Mouse (Mus musculus): ENCODE data around the gene Wars2. TPM values are rescaled to one million over a fixed set of nuclear protein-coding genes. Genes with fewer than 3 reads are reported as not detected.

Gene Wars2
- polyA plus RNA-seq, 1 experiment from 2014 or later, result 2.9 TPM

GRCm38 (mm10) chr3:99239301-99240045, 98.6 kb downstream of the Wars2 start:
- Histone ChIP-seq H3K27ac (no peak overlapping the region), H3K4me1 (replicated peaks) (no peaks in the 10 kb centered on the region), H3K36me3 (no peaks in the 10 kb centered on the region), H3K4me2 (no peak overlapping the region), H3K27me3 (peaks cover 98% of the 10 kb centered on the region), H3K4me3 (replicated peaks) (no peak overlapping the region), H3K9ac (no peak overlapping the region), H3K9me3 (replicated peaks) (no peaks in the 10 kb centered on the region)
- ATAC-seq (ENCODE audit: low read depth) (no peak), DNase-seq (no peak)
- WGBS (ENCODE audit: insufficient replicate concordance), result 2% methylated on average over 20 of the region's 20 CpGs

GRCm38 (mm10) chr3:99240213-99240720, 99.4 kb downstream of the Wars2 start, which contains the start of gene Tbx15:
TSS of gene Tbx15 (plus strand) at chr3:99240381.
- H3K36me3 ChIP-seq, result no peaks in the 10 kb centered on the region
- H3K9me3 ChIP-seq (replicated peaks), result no peaks in the 10 kb centered on the region
- no peak for ATAC-seq (ENCODE audit: low read depth)
- H3K4me1 ChIP-seq (replicated peaks), result no peaks in the 10 kb centered on the region
- 3% methylated on average over 20 of the region's 20 CpGs for WGBS (ENCODE audit: insufficient replicate concordance)
- H3K4me3 ChIP-seq (replicated peaks), result no peak within 1 kb of the TSS; the same call in 1 of the 2 replicates
- H3K27me3 ChIP-seq, result peaks cover 98% of the 10 kb centered on the region
- no peak within 1 kb of the TSS for H3K9ac ChIP-seq
- no peak within 1 kb of the TSS for H3K27ac ChIP-seq
- DNase-seq, result no peak
- no peak within 1 kb of the TSS for H3K4me2 ChIP-seq

GRCm38 (mm10) chr3:99240811-99241738, 100.2 kb downstream of the Wars2 start:
- no peak for DNase-seq
- no peak overlapping the region for H3K4me2 ChIP-seq

GRCm38 (mm10) chr3:99242481-99242880, 101.6 kb downstream of the Wars2 start:
- DNase-seq (no peak), ATAC-seq (ENCODE audit: low read depth) (no peak)
- Histone ChIP-seq H3K4me3 (replicated peaks) (no peak overlapping the region), H3K9me3 (replicated peaks) (no peaks in the 10 kb centered on the region), H3K27me3 (peaks cover 99% of the 10 kb centered on the region), H3K9ac (no peak overlapping the region), H3K4me1 (replicated peaks) (no peaks in the 10 kb centered on the region), H3K4me2 (no peak overlapping the region), H3K36me3 (no peaks in the 10 kb centered on the region), H3K27ac (no peak overlapping the region)
- WGBS (ENCODE audit: insufficient replicate concordance), result 14% methylated on average over 8 of the region's 8 CpGs

More at GRCm38 (mm10) chr3:99240811-99241738, 100.2 kb downstream of the Wars2 start:
- Histone ChIP-seq H3K4me3 (replicated peaks) (no peak overlapping the region; the same call in 1 of the 2 replicates), H3K27ac (no peak overlapping the region), H3K4me1 (replicated peaks) (no peaks in the 10 kb centered on the region), H3K27me3 (peaks cover 98% of the 10 kb centered on the region), H3K9ac (no peak overlapping the region), H3K9me3 (replicated peaks) (no peaks in the 10 kb centered on the region), H3K36me3 (no peaks in the 10 kb centered on the region)
- 1% methylated on average over 50 of the region's 50 CpGs for WGBS (ENCODE audit: insufficient replicate concordance)
- no peak for ATAC-seq (ENCODE audit: low read depth)

- H3K27ac ChIP-seq, result no peak overlapping the region
- peaks cover 99% of the 10 kb centered on the region for H3K27me3 ChIP-seq
- ATAC-seq (ENCODE audit: low read depth) (no peak), DNase-seq (no peak)
- H3K9me3 ChIP-seq (replicated peaks), result no peaks in the 10 kb centered on the region
- 10% methylated on average over 3 of the region's 3 CpGs for WGBS (ENCODE audit: insufficient replicate concordance)
- H3K36me3 ChIP-seq, result no peaks in the 10 kb centered on the region
- H3K4me2 ChIP-seq, result no peak overlapping the region
- no peak overlapping the region for H3K4me3 ChIP-seq (replicated peaks)
- no peaks in the 10 kb centered on the region for H3K4me1 ChIP-seq (replicated peaks)
- H3K9ac ChIP-seq, result no peak overlapping the region
Measured at GRCm38 (mm10) chr3:99245341-99245740, 104.5 kb downstream of the Wars2 start.

- Histone ChIP-seq H3K4me1 (replicated peaks) (no peaks in the 10 kb centered on the region), H3K9me3 (replicated peaks) (no peaks in the 10 kb centered on the region), H3K27me3 (peaks cover 99% of the 10 kb centered on the region), H3K9ac (no peak overlapping the region), H3K4me3 (replicated peaks) (no peak overlapping the region), H3K27ac (no peak overlapping the region), H3K4me2 (no peak overlapping the region), H3K36me3 (no peaks in the 10 kb centered on the region)
- WGBS (ENCODE audit: insufficient replicate concordance), result 27% methylated on average over 3 of the region's 3 CpGs
- ATAC-seq (ENCODE audit: low read depth) (no peak), DNase-seq (no peak)
Measured at GRCm38 (mm10) chr3:99246629-99247028, 105.8 kb downstream of the Wars2 start.

- H3K27me3 ChIP-seq, result peaks cover 99% of the 10 kb centered on the region
- no peaks in the 10 kb centered on the region for H3K9me3 ChIP-seq (replicated peaks)
- 7% methylated on average over 4 of the region's 4 CpGs for WGBS (ENCODE audit: insufficient replicate concordance)
- no peak overlapping the region for H3K4me2 ChIP-seq
- no peak for DNase-seq
- H3K27ac ChIP-seq, result no peak overlapping the region
- H3K9ac ChIP-seq, result no peak overlapping the region
- no peaks in the 10 kb centered on the region for H3K4me1 ChIP-seq (replicated peaks)
- H3K36me3 ChIP-seq, result no peaks in the 10 kb centered on the region
- ATAC-seq (ENCODE audit: low read depth), result no peak
- no peak overlapping the region for H3K4me3 ChIP-seq (replicated peaks)
Measured at GRCm38 (mm10) chr3:99247586-99247985, 106.7 kb downstream of the Wars2 start.

GRCm38 (mm10) chr3:99247996-99248801, 107.3 kb downstream of the Wars2 start:
- WGBS (ENCODE audit: insufficient replicate concordance), result 2% methylated on average over 28 of the region's 28 CpGs
- DNase-seq, result no peak

GRCm38 (mm10) chr3:99248831-99249550, 108.1 kb downstream of the Wars2 start:
- Histone ChIP-seq H3K4me2 (no peak overlapping the region), H3K4me1 (replicated peaks) (peaks cover 8% of the 10 kb centered on the region; the same call in 1 of the 2 replicates), H3K27me3 (peaks cover 99% of the 10 kb centered on the region), H3K36me3 (no peaks in the 10 kb centered on the region), H3K27ac (no peak overlapping the region), H3K9me3 (replicated peaks) (no peaks in the 10 kb centered on the region), H3K4me3 (replicated peaks) (no peak overlapping the region), H3K9ac (no peak overlapping the region)
- DNase-seq (no peak), ATAC-seq (ENCODE audit: low read depth) (no peak)
- 2% methylated on average over 25 of the region's 25 CpGs for WGBS (ENCODE audit: insufficient replicate concordance)

More at GRCm38 (mm10) chr3:99247996-99248801, 107.3 kb downstream of the Wars2 start:
- Histone ChIP-seq H3K27me3 (peaks cover 99% of the 10 kb centered on the region), H3K4me1 (replicated peaks) (0 out of 2 replicates have a peak, but pooled peaks cover 3% of the 10 kb centered on the region), H3K9me3 (replicated peaks) (no peaks in the 10 kb centered on the region), H3K9ac (no peak overlapping the region), H3K4me3 (replicated peaks) (no peak overlapping the region), H3K36me3 (no peaks in the 10 kb centered on the region), H3K27ac (no peak overlapping the region), H3K4me2 (no peak overlapping the region)
- ATAC-seq (ENCODE audit: low read depth), result no peak

GRCm38 (mm10) chr3:99249551-99249870, 108.6 kb downstream of the Wars2 start:
- ATAC-seq (ENCODE audit: low read depth), result no peak
- no peaks in the 10 kb centered on the region for H3K9me3 ChIP-seq (replicated peaks)
- no peak overlapping the region for H3K4me2 ChIP-seq
- H3K4me1 ChIP-seq (replicated peaks), result peaks cover 10% of the 10 kb centered on the region; the same call in 1 of the 2 replicates
- no peak overlapping the region for H3K27ac ChIP-seq
- WGBS (ENCODE audit: insufficient replicate concordance), result 3% methylated on average over 11 of the region's 11 CpGs
- no peak overlapping the region for H3K9ac ChIP-seq
- H3K4me3 ChIP-seq (replicated peaks), result no peak overlapping the region
- H3K27me3 ChIP-seq, result peaks cover 99% of the 10 kb centered on the region
- no peak for DNase-seq
- H3K36me3 ChIP-seq, result no peaks in the 10 kb centered on the region
